8 mouse cellular contexts compared by ENCODE assay signal in genomic region chr13:3609780-3610117, GRCm38 (mm10). TPM values are rescaled to one million over a fixed set of nuclear protein-coding genes. Genes with fewer than 3 reads are reported as not detected.
DNase-seq lines count a peak whose midpoint lies in the region; ATAC-seq and TF ChIP-seq lines count a peak whose summit lies in the region.

No protein-coding gene starts in this region.

- no peaks in the 10 kb centered on the region for H3K36me3 ChIP-seq in heart, adult 2 months (ENCODE audit: control insufficient read depth, insufficient read depth, low read length)
- H3K36me3 ChIP-seq in ES-E14 (ENCODE audit: control insufficient read depth, insufficient read depth, low read length, poor library complexity, severe bottlenecking) = no peaks in the 10 kb centered on the region
- H3K36me3 ChIP-seq in heart, postnatal 0 days (replicated peaks; ENCODE audit: control insufficient read depth, insufficient read depth, low read length) = no peaks in the 10 kb centered on the region

- DNase-seq in heart, adult 2 months = no peak
- DNase-seq in heart, postnatal 36 days = no peak
- no peak for DNase-seq in ES-E14 (ENCODE audit: low read depth, low spot score)
- DNase-seq in heart, postnatal 0 days (ENCODE audit: low spot score) = no peak
- no peak for DNase-seq in right cerebral cortex, postnatal 36 days (ENCODE audit: low spot score in 2 of 2)
- DNase-seq in spleen, adult 12 weeks (ENCODE audit: low spot score) = no peak
- DNase-seq in adrenal gland, adult 18-20 months (ENCODE audit: low spot score in 2 of 2) = no peak

- peak overlapping the region; percentile 89 for H3K4me2 ChIP-seq in heart, postnatal 0 days (ENCODE audit: low read depth, low read length)

- TF ChIP-seq POLR2A in heart, adult 2 months (IDR thresholded peaks at IDR 0.05; ENCODE audit: insufficient read depth, low read depth, low read length) = no peak

- TF ChIP-seq EP300 in heart, adult 2 months (IDR thresholded peaks at IDR 0.05; ENCODE audit: insufficient read depth, low read depth, low read length) = no peak
- no peak for TF ChIP-seq EP300 in heart, postnatal 0 days (IDR thresholded peaks at IDR 0.05; ENCODE audit: low read depth)

- H3K27ac ChIP-seq in heart, adult 2 months = peak overlapping the region; percentile 86
- H3K27ac ChIP-seq in ES-E14 (ENCODE audit: insufficient read depth, low read depth, low read length, poor library complexity, severe bottlenecking) = no peak overlapping the region
- H3K27ac ChIP-seq in heart, postnatal 0 days (ENCODE audit: low read depth) = peak overlapping the region; percentile 95; the same call in 1 of the 2 replicates

- H3K79me2 ChIP-seq in heart, adult 2 months (replicated peaks; ENCODE audit: control insufficient read depth, insufficient read depth, low read length) = no peaks in the 10 kb centered on the region

- in situ Hi-C loops in ES-E14 (cut with MboI; ENCODE audit: low sequenced_read_pairs in 2 of 2, unreplicated experiment in 2 of 2) = no loop called here

- peaks cover 4% of the 10 kb centered on the region for H3K4me1 ChIP-seq in heart, adult 2 months (ENCODE audit: control insufficient read depth, insufficient read depth, low read length)
- H3K4me1 ChIP-seq in ES-E14 (ENCODE audit: control insufficient read depth in 2 of 2, insufficient read depth in 2 of 2, low read length in 2 of 2, poor library complexity in 1 of 2) = no peaks in the 10 kb centered on the region
- no peaks in the 10 kb centered on the region; the same call in 1 of the 2 replicates for H3K4me1 ChIP-seq in heart, postnatal 0 days (ENCODE audit: control insufficient read depth, insufficient read depth)

- intact Hi-C loops in heart, adult 2 months (cut with DNase I) = loop anchor here (2.0 kb wide), 2 partner anchors 25 to 69 kb away; partner anchors contain the start of gene Asb13
- intact Hi-C loops in heart, postnatal 36 days (cut with DNase I) = loop anchor here (2.0 kb wide), 2 partner anchors 25 to 71 kb away; partner anchors contain the start of genes Asb13 and Gdi2

- H3K4me3 ChIP-seq in heart, adult 2 months = peak overlapping the region; percentile 82
- peak overlapping the region; percentile 75 to 93 for H3K4me3 ChIP-seq in ES-E14 (ENCODE audit: insufficient read depth in 1 of 2, low read depth in 1 of 2, low read length in 2 of 2, poor library complexity in 1 of 2, severe bottlenecking in 1 of 2)
- H3K4me3 ChIP-seq in heart, postnatal 0 days (ENCODE audit: low read depth, low read length) = peak overlapping the region; percentile 89

- no peak for TF ChIP-seq CTCF in heart, adult 2 months (IDR thresholded peaks at IDR 0.05)
- no peak for TF ChIP-seq CTCF in heart, postnatal 0 days (IDR thresholded peaks at IDR 0.05; ENCODE audit: low read depth)

- 10% methylated on average over 8 of the region's 8 CpGs for WGBS in heart, adult 2 months
- 16% methylated on average over 8 of the region's 8 CpGs for WGBS in heart, postnatal 0 days

- H3K27me3 ChIP-seq in heart, adult 2 months (ENCODE audit: control insufficient read depth, insufficient read depth, low read length) = 0 out of 2 replicates have a peak, but pooled peaks cover 1% of the 10 kb centered on the region
- no peaks in the 10 kb centered on the region for H3K27me3 ChIP-seq in heart, postnatal 0 days (ENCODE audit: control insufficient read depth, insufficient read depth, low read length)

- ATAC-seq in heart, postnatal 0 days (ENCODE audit: insufficient read depth, low read depth) = no peak
- ATAC-seq in megakaryocyte, adult 5-6 weeks (ENCODE audit: poor library complexity, severe bottlenecking) = peak; percentile 38

- H3K9me3 ChIP-seq in ES-E14 (ENCODE audit: control insufficient read depth, insufficient read depth, low read depth, low read length) = peaks cover 6% of the 10 kb centered on the region
- H3K9me3 ChIP-seq in heart, postnatal 0 days (replicated peaks; ENCODE audit: control insufficient read depth, low read length) = no peaks in the 10 kb centered on the region

- H3K9ac ChIP-seq in heart, adult 2 months (ENCODE audit: low read depth, low read length) = peak overlapping the region; percentile 81
- H3K9ac ChIP-seq in ES-E14 (ENCODE audit: insufficient read depth, low read depth, low read length, poor library complexity, severe bottlenecking) = peak overlapping the region; percentile 77
- peak overlapping the region; percentile 76 for H3K9ac ChIP-seq in heart, postnatal 0 days (replicated peaks; ENCODE audit: low read depth, low read length)

TF ChIP-seq in ES-E14, 5 proteins besides CTCF, POLR2A, EP300 and RAD21:
- TF ChIP-seq ZNF384 (IDR thresholded peaks at IDR 0.05; ENCODE audit: low read depth, low read length) (no peak), MAFK (IDR thresholded peaks at IDR 0.05; ENCODE audit: insufficient read depth, low read depth, low read length) (no peak), CHD2 (IDR thresholded peaks at IDR 0.05; ENCODE audit: low read depth, low read length) (no peak), HCFC1 (IDR thresholded peaks at IDR 0.05; ENCODE audit: borderline replicate concordance, insufficient read depth, low read length) (no peak), ZC3H11A (IDR thresholded peaks at IDR 0.05; ENCODE audit: borderline replicate concordance, low read depth, low read length) (no peak)

RNA-seq across cellular contexts. Expression of gene Fam208b, which starts 1.2 kb away (rescaled TPM):
- 10 to 100 TPM; 12.8 to 13.1 TPM for total RNA-seq in heart, adult 2 months (2021)
- polyA plus RNA-seq in heart, adult 2 months (2012; rRNA removed) = 2.5 and 5.4 TPM in 2 replicates
- 10 to 100 TPM; 10.2 to 15.2 TPM for total RNA-seq in heart, postnatal 36 days (2021)
- total RNA-seq in ES-E14 (2012; rRNA removed) = 33.1 and 34.9 TPM in 2 replicates
- 9.8 and 11.2 TPM in 2 replicates for total RNA-seq in heart, postnatal 0 days (2014; rRNA removed; ENCODE audit: low replicate concordance)
- polyA plus RNA-seq in heart, postnatal 0 days (2015; fragmentation: Nextera tagmentation; extraction: Ambion mirVana) = 4.4 and 5.0 TPM in 2 replicates
- total RNA-seq in megakaryocyte, adult 5-6 weeks (2015) = 27.4 and 28.6 TPM in 2 replicates
- total RNA-seq in megakaryocyte, adult 5-6 weeks (2017) = 16.7 and 20.6 TPM in 2 replicates
- total RNA-seq in adrenal gland, adult 18-20 months (2021) = 10 to 100 TPM; 17.4 to 19.9 TPM

RNA-seq across cellular contexts. Expression of gene Asb13, which starts 24.1 kb away (rescaled TPM):
- total RNA-seq in heart, adult 2 months (2021) = 10 to 100 TPM in 1 of 2 experiments, 1 to 10 TPM in 1; 8.4 to 11.5 TPM
- polyA plus RNA-seq in heart, adult 2 months (2012; rRNA removed) = 8.7 and 11.4 TPM in 2 replicates
- 1 to 10 TPM; 7.3 to 8.7 TPM for total RNA-seq in heart, postnatal 36 days (2021)
- total RNA-seq in ES-E14 (2012; rRNA removed) = 2.3 and 3.0 TPM in 2 replicates
- total RNA-seq in heart, postnatal 0 days (2014; rRNA removed; ENCODE audit: low replicate concordance) = 2.2 and 3.2 TPM in 2 replicates
- polyA plus RNA-seq in heart, postnatal 0 days (2015; fragmentation: Nextera tagmentation; extraction: Ambion mirVana) = 4.3 TPM in 2 replicates
- 5.6 and 9.0 TPM in 2 replicates for total RNA-seq in megakaryocyte, adult 5-6 weeks (2015)
- total RNA-seq in megakaryocyte, adult 5-6 weeks (2017) = 2.7 and 4.0 TPM in 2 replicates
- total RNA-seq in adrenal gland, adult 18-20 months (2021) = 10 to 100 TPM; 12.5 to 15.6 TPM
